Mouse (Mus musculus): ENCODE results near the gene Cbarp.

Gene Cbarp

GRCm38 (mm10) chr10:80157141-80157929, 16.7 kb upstream of the Cbarp start:
- DNase-seq (ENCODE audit: extremely low spot score, low read depth, low spot score) = no peak

GRCm38 (mm10) chr10:80156752-80157053, 16.1 kb upstream of the Cbarp start:
- no peak for DNase-seq (ENCODE audit: extremely low spot score, low read depth, low spot score)

GRCm38 (mm10) chr10:80156002-80156751, 15.5 kb upstream of the Cbarp start:
- DNase-seq (ENCODE audit: extremely low spot score, low read depth, low spot score) = no peak

GRCm38 (mm10) chr10:80155277-80155676, 14.6 kb upstream of the Cbarp start:
- DNase-seq (ENCODE audit: extremely low spot score, low read depth, low spot score) = no peak

GRCm38 (mm10) chr10:80154384-80154783, 13.7 kb upstream of the Cbarp start:
- no peak for DNase-seq (ENCODE audit: extremely low spot score, low read depth, low spot score)

- DNase-seq (ENCODE audit: extremely low spot score, low read depth, low spot score) = no peak
Measured at GRCm38 (mm10) chr10:80153713-80154112, 13.1 kb upstream of the Cbarp start.

GRCm38 (mm10) chr10:80152873-80153260, 12.2 kb upstream of the Cbarp start:
- DNase-seq (ENCODE audit: extremely low spot score, low read depth, low spot score) = no peak

GRCm38 (mm10) chr10:80152071-80152872, 11.6 kb upstream of the Cbarp start:
- no peak for DNase-seq (ENCODE audit: extremely low spot score, low read depth, low spot score)

GRCm38 (mm10) chr10:80151211-80152034, 10.8 kb upstream of the Cbarp start:
- no peak for DNase-seq (ENCODE audit: extremely low spot score, low read depth, low spot score)

- no peak for DNase-seq (ENCODE audit: extremely low spot score, low read depth, low spot score)
Measured at GRCm38 (mm10) chr10:80150226-80151210, 9.9 kb upstream of the Cbarp start.

- no peak for DNase-seq (ENCODE audit: extremely low spot score, low read depth, low spot score)
Measured at GRCm38 (mm10) chr10:80149291-80150225, 8.9 kb upstream of the Cbarp start.

GRCm38 (mm10) chr10:80148610-80149290, 8.1 kb upstream of the Cbarp start:
- no peak for DNase-seq (ENCODE audit: extremely low spot score, low read depth, low spot score)

GRCm38 (mm10) chr10:80147719-80148601, 7.3 kb upstream of the Cbarp start, which contains the start of gene Midn:
Gene Midn, plus strand, starts transcription at chr10:80148272.
- DNase-seq (ENCODE audit: extremely low spot score, low read depth, low spot score) = no peak

GRCm38 (mm10) chr10:80147146-80147718, 6.6 kb upstream of the Cbarp start:
- DNase-seq (ENCODE audit: extremely low spot score, low read depth, low spot score) = no peak

- no peak for DNase-seq (ENCODE audit: extremely low spot score, low read depth, low spot score)
Measured at GRCm38 (mm10) chr10:80146568-80147011, 6.0 kb upstream of the Cbarp start.

GRCm38 (mm10) chr10:80145896-80146295, 5.3 kb upstream of the Cbarp start:
- no peak for DNase-seq (ENCODE audit: extremely low spot score, low read depth, low spot score)

Measured in hindlimb bud, embryonic 11.5 days (tissue).